12 mouse cellular contexts compared by ENCODE assay signal in genomic region chr2:27785973-27786417, GRCm38 (mm10).
DNase-seq lines count a peak whose midpoint lies in the region; ATAC-seq and TF ChIP-seq lines count a peak whose summit lies in the region.
"Had no signal": no experiment of that assay in that cellular context is flagged by ENCODE, and none has a peak within 500 bp of the region (broad histone marks: within the 10 kb centered on the region; RNA-seq: fewer than 3 reads in every experiment).

No protein-coding gene starts in this region.

- no peaks in the 10 kb centered on the region for H3K27me3 ChIP-seq in C2C12 (ENCODE audit: control insufficient read depth, insufficient read depth, insufficient read length)
- no peaks in the 10 kb centered on the region for H3K27me3 ChIP-seq in limb, embryonic 15.5 days
- H3K27me3 ChIP-seq: midbrain, embryonic 12.5 days; neural tube, embryonic 13.5 days had no signal

- no peak overlapping the region for H3K4me3 ChIP-seq in left cerebral cortex, adult 2 months
- H3K4me3 ChIP-seq in C2C12 (ENCODE audit: insufficient read depth, poor library complexity, severe bottlenecking), result no peak overlapping the region
- H3K4me3 ChIP-seq in cortical plate, adult 2 months (ENCODE audit: insufficient read depth, low read length), result no peak overlapping the region
- no peak overlapping the region for H3K4me3 ChIP-seq in limb, embryonic 15.5 days
- H3K4me3 ChIP-seq: forebrain, embryonic 10.5 days; midbrain, embryonic 12.5 days; neural tube, embryonic 13.5 days had no signal

- H3K9me3 ChIP-seq in limb, embryonic 15.5 days, result no peaks in the 10 kb centered on the region
- H3K9me3 ChIP-seq: forebrain, embryonic 10.5 days; midbrain, embryonic 12.5 days; neural tube, embryonic 13.5 days had no signal

- H3ac ChIP-seq in C2C12 (ENCODE audit: control insufficient read depth, insufficient read length, low read depth), result peak overlapping the region; percentile 25

- H3K79me3 ChIP-seq in C2C12 (ENCODE audit: low read depth), result no peaks in the 10 kb centered on the region

- TF ChIP-seq CTCF in left cerebral cortex, adult 2 months (IDR thresholded peaks at IDR 0.05), result no peak
- TF ChIP-seq CTCF in C2C12 (IDR thresholded peaks at IDR 0.05; ENCODE audit: control insufficient read depth, insufficient read depth, insufficient read length), result no peak
- no peak for TF ChIP-seq CTCF in cortical plate, adult 2 months (IDR thresholded peaks at IDR 0.05; ENCODE audit: extremely low read depth, insufficient read depth, low read length)

- no peaks in the 10 kb centered on the region for H3K79me2 ChIP-seq in C2C12 (ENCODE audit: control insufficient read depth, insufficient read depth)

- peak in 1 of 2 experiments; percentile 28 for DNase-seq in left cerebral cortex, adult 2 months (ENCODE audit: extremely low spot score in 1 of 2, low spot score in 2 of 2)
- DNase-seq in left cerebral cortex, postnatal 4 days, result no peak
- no peak for DNase-seq in thymus, postnatal 10 days (ENCODE audit: low spot score in 2 of 2)
- no peak for DNase-seq in spleen, postnatal 36 days (ENCODE audit: low spot score in 2 of 2)
- DNase-seq: kidney, postnatal 36 days; lung, adult 2 months had no signal

- no peak overlapping the region; the same call in 1 of the 2 replicates for H3K4me2 ChIP-seq in limb, embryonic 15.5 days
- H3K4me2 ChIP-seq: midbrain, embryonic 12.5 days; neural tube, embryonic 13.5 days had no signal

- peak; percentile 74 for ATAC-seq in limb, embryonic 15.5 days (ENCODE audit: insufficient number of reproducible peaks, low FRiP score, low TSS enrichment, low read depth)

- intact Hi-C loops in left cerebral cortex, adult 2 months (cut with DNase I), result no loop called here
- intact Hi-C loops in left cerebral cortex, postnatal 4 days (cut with DNase I), result no loop called here

- peak overlapping the region; percentile 77 for H3K27ac ChIP-seq in left cerebral cortex, adult 2 months
- peak overlapping the region; percentile 52; the same call in 1 of the 2 replicates for H3K27ac ChIP-seq in cortical plate, adult 2 months (ENCODE audit: insufficient read depth, low read length)
- peak overlapping the region; percentile 72 for H3K27ac ChIP-seq in limb, embryonic 15.5 days
- H3K27ac ChIP-seq: forebrain, embryonic 10.5 days; midbrain, embryonic 12.5 days; neural tube, embryonic 13.5 days had no signal

- peaks cover 1% of the 10 kb centered on the region; the same call in 1 of the 2 replicates for H3K4me1 ChIP-seq in cortical plate, adult 2 months (ENCODE audit: control insufficient read depth, insufficient read depth, low read length)
- peaks cover 16% of the 10 kb centered on the region for H3K4me1 ChIP-seq in limb, embryonic 15.5 days
- H3K4me1 ChIP-seq: forebrain, embryonic 10.5 days; midbrain, embryonic 12.5 days; neural tube, embryonic 13.5 days had no signal

- H3K36me3 ChIP-seq in C2C12 (ENCODE audit: control insufficient read depth, insufficient read depth), result no peaks in the 10 kb centered on the region
- no peaks in the 10 kb centered on the region for H3K36me3 ChIP-seq in limb, embryonic 15.5 days
- H3K36me3 ChIP-seq: forebrain, embryonic 10.5 days; midbrain, embryonic 12.5 days; neural tube, embryonic 13.5 days had no signal

- no peak overlapping the region for H3K9ac ChIP-seq in limb, embryonic 15.5 days
- H3K9ac ChIP-seq: midbrain, embryonic 12.5 days; neural tube, embryonic 13.5 days had no signal

- WGBS in limb, embryonic 15.5 days, result 55% methylated on average over 6 of the region's 6 CpGs

- no peak for TF ChIP-seq POLR2A in cortical plate, adult 2 months (IDR thresholded peaks at IDR 0.05; ENCODE audit: extremely low read depth, insufficient read depth, low read length)

TF ChIP-seq in C2C12, 6 proteins besides CTCF, POLR2A, EP300 and RAD21:
- TF ChIP-seq CEBPB (IDR thresholded peaks at IDR 0.05; ENCODE audit: low read depth) (peak; percentile 52), MYOD1 (IDR thresholded peaks at IDR 0.05; ENCODE audit: control insufficient read depth, insufficient read length, low read depth) (peak; percentile 45), MAX (IDR thresholded peaks at IDR 0.05) (peak; percentile 8), MYOG (IDR thresholded peaks at IDR 0.05; ENCODE audit: control insufficient read depth, extremely low read depth, insufficient read length) (no peak), USF1 (IDR thresholded peaks at IDR 0.05; ENCODE audit: low read depth) (no peak), FOSL1 (IDR thresholded peaks at IDR 0.05; ENCODE audit: insufficient read depth, low read length, poor library complexity, severe bottlenecking) (peak; percentile 44)
TF ChIP-seq in C2C12: peak in this region for 4.
